Mouse (Mus musculus): ENCODE results near the gene Jarid2.

Gene Jarid2

GRCm38 (mm10) chr13:44753206-44753605 is 23.9 kb downstream of the Jarid2 start:
- no peak for TF ChIP-seq GATA4 (IDR thresholded peaks at IDR 0.05; ENCODE audit: insufficient replicate concordance, low read length)

GRCm38 (mm10) chr13:44755434-44755833 is 26.2 kb downstream of the Jarid2 start:
- TF ChIP-seq GATA4 (IDR thresholded peaks at IDR 0.05; ENCODE audit: insufficient replicate concordance, low read length), result no peak

GRCm38 (mm10) chr13:44758750-44759149 is 29.5 kb downstream of the Jarid2 start:
- TF ChIP-seq GATA4 (IDR thresholded peaks at IDR 0.05; ENCODE audit: insufficient replicate concordance, low read length), result no peak

- no peak for TF ChIP-seq GATA4 (IDR thresholded peaks at IDR 0.05; ENCODE audit: insufficient replicate concordance, low read length)
Observed at GRCm38 (mm10) chr13:44760761-44761160, 31.5 kb downstream of the Jarid2 start.

GRCm38 (mm10) chr13:44763068-44763467 is 33.8 kb downstream of the Jarid2 start:
- TF ChIP-seq GATA4 (IDR thresholded peaks at IDR 0.05; ENCODE audit: insufficient replicate concordance, low read length), result no peak

GRCm38 (mm10) chr13:44767751-44768150 is 38.5 kb downstream of the Jarid2 start:
- no peak for TF ChIP-seq GATA4 (IDR thresholded peaks at IDR 0.05; ENCODE audit: insufficient replicate concordance, low read length)

- TF ChIP-seq GATA4 (IDR thresholded peaks at IDR 0.05; ENCODE audit: insufficient replicate concordance, low read length), result no peak
Observed at GRCm38 (mm10) chr13:44770808-44771605, 41.7 kb downstream of the Jarid2 start.

- no peak for TF ChIP-seq GATA4 (IDR thresholded peaks at IDR 0.05; ENCODE audit: insufficient replicate concordance, low read length)
Observed at GRCm38 (mm10) chr13:44772816-44773215, 43.5 kb downstream of the Jarid2 start.

GRCm38 (mm10) chr13:44774351-44774750 is 45.1 kb downstream of the Jarid2 start:
- no peak for TF ChIP-seq GATA4 (IDR thresholded peaks at IDR 0.05; ENCODE audit: insufficient replicate concordance, low read length)

GRCm38 (mm10) chr13:44775396-44775795 is 46.1 kb downstream of the Jarid2 start:
- no peak for TF ChIP-seq GATA4 (IDR thresholded peaks at IDR 0.05; ENCODE audit: insufficient replicate concordance, low read length)

GRCm38 (mm10) chr13:44780506-44780905 is 51.2 kb downstream of the Jarid2 start:
- TF ChIP-seq GATA4 (IDR thresholded peaks at IDR 0.05; ENCODE audit: insufficient replicate concordance, low read length), result no peak

GRCm38 (mm10) chr13:44781126-44781525 is 51.9 kb downstream of the Jarid2 start:
- no peak for TF ChIP-seq GATA4 (IDR thresholded peaks at IDR 0.05; ENCODE audit: insufficient replicate concordance, low read length)

GRCm38 (mm10) chr13:44784551-44784950 is 55.3 kb downstream of the Jarid2 start:
- TF ChIP-seq GATA4 (IDR thresholded peaks at IDR 0.05; ENCODE audit: insufficient replicate concordance, low read length), result no peak

GRCm38 (mm10) chr13:44786291-44786690 is 57.0 kb downstream of the Jarid2 start:
- no peak for TF ChIP-seq GATA4 (IDR thresholded peaks at IDR 0.05; ENCODE audit: insufficient replicate concordance, low read length)

- no peak for TF ChIP-seq GATA4 (IDR thresholded peaks at IDR 0.05; ENCODE audit: insufficient replicate concordance, low read length)
Observed at GRCm38 (mm10) chr13:44788352-44789125, 59.3 kb downstream of the Jarid2 start.

GRCm38 (mm10) chr13:44789982-44790381 is 60.7 kb downstream of the Jarid2 start:
- TF ChIP-seq GATA4 (IDR thresholded peaks at IDR 0.05; ENCODE audit: insufficient replicate concordance, low read length), result no peak

Data from liver, adult (tissue).